16 mouse cellular contexts compared by ENCODE assay signal in the genomic region with DNA sequence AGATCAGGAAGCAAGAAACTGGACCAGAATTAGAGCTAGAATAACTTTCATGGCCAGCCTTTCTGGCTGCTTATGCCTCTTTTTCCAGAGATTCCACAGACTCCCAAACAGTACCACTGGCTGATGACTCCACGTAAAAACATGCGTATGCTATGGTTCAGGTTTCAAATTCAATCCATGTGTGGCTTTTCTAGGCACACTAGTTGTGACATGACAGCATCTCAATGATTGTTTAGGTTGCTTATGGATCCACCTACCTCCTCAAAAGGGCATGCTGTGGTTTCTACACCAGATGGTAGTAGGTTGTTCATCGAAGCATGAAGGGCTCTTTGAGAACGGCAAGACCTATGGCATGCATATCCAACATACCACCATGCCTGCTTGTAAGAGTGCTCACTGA.
"Had no signal": no experiment of that assay in that cellular context is flagged by ENCODE, and none has a peak within 500 bp of the region (broad histone marks: within the 10 kb centered on the region; RNA-seq: fewer than 3 reads in every experiment).

No protein-coding gene starts in this region.

- H3K4me3 ChIP-seq: left cerebral cortex, adult 2 months; liver, embryonic 13.5 days; midbrain, embryonic 13.5 days; neural tube, embryonic 12.5 days; neural tube, embryonic 15.5 days; stomach, embryonic 15.5 days had no signal

- H3K36me3 ChIP-seq: liver, embryonic 13.5 days; midbrain, embryonic 13.5 days; neural tube, embryonic 12.5 days; neural tube, embryonic 15.5 days; stomach, embryonic 15.5 days had no signal

- H3K4me2 ChIP-seq: liver, embryonic 13.5 days; midbrain, embryonic 13.5 days; neural tube, embryonic 12.5 days; neural tube, embryonic 15.5 days; stomach, embryonic 15.5 days had no signal

- ATAC-seq: midbrain, embryonic 13.5 days had no signal

- H3K4me1 ChIP-seq: liver, embryonic 13.5 days; neural tube, embryonic 15.5 days; stomach, embryonic 15.5 days had no signal

- H3K9ac ChIP-seq: liver, embryonic 13.5 days; midbrain, embryonic 13.5 days; neural tube, embryonic 12.5 days; neural tube, embryonic 15.5 days; stomach, embryonic 15.5 days had no signal

- H3K27ac ChIP-seq: left cerebral cortex, adult 2 months; liver, embryonic 13.5 days; macrophage; midbrain, embryonic 13.5 days; neural tube, embryonic 12.5 days; neural tube, embryonic 15.5 days; stomach, embryonic 15.5 days had no signal

- H3K27me3 ChIP-seq: liver, embryonic 13.5 days; midbrain, embryonic 13.5 days; neural tube, embryonic 12.5 days; neural tube, embryonic 15.5 days; stomach, embryonic 15.5 days had no signal

- H3K9me3 ChIP-seq: liver, embryonic 13.5 days; midbrain, embryonic 13.5 days; neural tube, embryonic 12.5 days; neural tube, embryonic 15.5 days; stomach, embryonic 15.5 days had no signal

- DNase-seq: kidney, adult 2 months; kidney, postnatal 10 days; kidney, postnatal 36 days; layer of hippocampus, postnatal 36 days; liver, embryonic 13.5 days; lung, adult 2 months; right cerebral cortex, adult 18-20 months; right cerebral cortex, postnatal 25 days; spleen, adult 18-20 months; thymus, postnatal 25 days had no signal
